Mouse (Mus musculus): Measurements from ENCODE around the gene Mycbp.

- TF ChIP-seq CTCF (conservative IDR thresholded peaks at IDR 0.05; ENCODE audit: low read length): no peak
- TF ChIP-seq NANOG (IDR thresholded peaks at IDR 0.05; ENCODE audit: borderline replicate concordance, low read length): no peak
- no peak for TF ChIP-seq POU5F1 (IDR thresholded peaks at IDR 0.05; ENCODE audit: borderline replicate concordance, low read length)
Measured at GRCm38 (mm10) chr4:123893726-123894125, 10.9 kb upstream of the Mycbp start.

Data from E14TG2a.4 (cell line).